Mouse (Mus musculus) limb, embryonic 15.5 days (tissue): ENCODE measurements at regions not wholly inside any gene's neighbourhood (a gene's known extent, or its start where the extent isn't known, plus 50 kb on each side); places are given as distances from the start of the nearest gene placed in this dataset.
A peak's percentile ranks its signal among the peaks of the same experiment; 100 is the strongest.

Experiments used
- ATAC-seq: fragments of 200-750 bp; cut with Nextera tagmentation; 2 replicates; pipeline ENCODE4 v1.8.0; 2017; ENCODE audit warnings: low read depth, moderate TSS enrichment; ENCODE audit not compliant: insufficient number of reproducible peaks, low FRiP score, low TSS enrichment
- H3K27ac ChIP-seq: fragments of 300-500 bp; sonication (generic); 2 replicates; pipeline ENCODE4 v1.5.1; 2015; ENCODE audit warnings: moderate library complexity, mild to moderate bottlenecking, inconsistent platforms
- H3K27me3 ChIP-seq: fragments of 300-500 bp; sonication (generic); 2 replicates; pipeline ENCODE4 v1.6.1; 2015; ENCODE audit warnings: inconsistent platforms
- H3K36me3 ChIP-seq: fragments of 300-500 bp; sonication (generic); 2 replicates; pipeline ENCODE4 v1.6.1; 2015; ENCODE audit warnings: inconsistent platforms
- H3K4me1 ChIP-seq: fragments of 300-500 bp; sonication (generic); 2 replicates; pipeline ENCODE4 v1.6.1; 2015; ENCODE audit warnings: inconsistent platforms
- H3K4me2 ChIP-seq: fragments of 300-500 bp; sonication (generic); 2 replicates; pipeline ENCODE4 v1.6.1; 2015; ENCODE audit warnings: mild to moderate bottlenecking, inconsistent platforms
- H3K4me3 ChIP-seq: fragments of 300-500 bp; sonication (generic); 2 replicates; pipeline ENCODE4 v1.5.1; 2015; ENCODE audit warnings: mild to moderate bottlenecking, inconsistent platforms
- H3K9ac ChIP-seq: fragments of 300-500 bp; sonication (generic); 2 replicates; pipeline ENCODE4 v1.6.1; 2015; ENCODE audit warnings: inconsistent platforms
- H3K9me3 ChIP-seq: fragments of 300-500 bp; sonication (generic); 2 replicates; pipeline ENCODE4 v1.6.1; 2016; ENCODE audit warnings: inconsistent platforms
- WGBS: fragments of 180-500 bp; shearing (Covaris S2); methylation state at CpG from one replicate; pipeline ENCODE4 v1.1.7; 2015; 5-methylcytosine and 5-hydroxymethylcytosine counted together

DNA sequence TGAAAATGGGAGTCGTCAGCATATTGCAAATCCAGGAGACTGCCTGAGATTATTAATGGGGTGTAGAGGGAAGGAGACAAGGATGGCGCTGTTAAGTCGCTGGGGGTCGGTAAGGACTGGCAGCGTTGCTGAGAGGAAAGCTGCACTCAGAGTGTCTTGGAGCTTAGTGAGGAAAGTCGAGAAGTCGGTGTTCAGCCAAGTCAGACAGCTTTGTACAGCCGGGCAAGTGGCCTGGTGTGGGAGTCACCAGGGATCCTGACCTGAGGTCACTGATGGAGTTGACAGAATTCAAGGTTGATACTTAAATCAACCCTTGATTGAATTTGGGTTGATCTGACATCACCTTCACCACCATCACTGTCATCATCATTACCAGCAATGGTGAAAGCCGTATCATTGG is 175.3 kb downstream of the Slc30a10 start:
- Histone ChIP-seq H3K36me3 (no peaks in the 10 kb centered on the region), H3K9me3 (no peaks in the 10 kb centered on the region), H3K27me3 (no peaks in the 10 kb centered on the region), H3K27ac (no peak overlapping the region), H3K4me2 (no peak overlapping the region), H3K9ac (no peak overlapping the region), H3K4me3 (no peak overlapping the region), H3K4me1 (no peaks in the 10 kb centered on the region)
- 87% methylated on average over 9 of the region's 9 CpGs for WGBS
- ATAC-seq: no peak

DNA sequence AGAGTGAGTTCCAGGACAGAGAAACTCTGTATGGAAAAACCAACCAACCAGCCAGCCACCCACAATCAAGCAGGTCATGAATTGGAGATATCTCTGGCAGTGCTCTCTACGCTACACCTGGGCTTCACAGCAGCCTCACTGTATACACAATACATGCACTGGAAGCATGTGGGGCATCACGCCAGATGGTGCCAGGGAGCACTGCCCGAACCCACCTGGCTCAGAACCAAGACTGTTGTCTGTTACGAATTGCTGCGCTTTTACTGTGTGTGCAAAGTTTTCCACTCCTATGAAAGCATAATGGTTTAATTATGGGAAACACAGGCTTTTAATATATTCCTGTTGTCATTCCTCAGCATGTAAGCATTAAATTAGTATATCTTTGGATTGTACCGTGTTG is 184.0 kb downstream of the Slc30a10 start:
- Histone ChIP-seq H3K4me3 (no peak overlapping the region), H3K36me3 (no peaks in the 10 kb centered on the region), H3K27ac (no peak overlapping the region), H3K9me3 (no peaks in the 10 kb centered on the region), H3K4me1 (0 out of 2 replicates have a peak, but pooled peaks cover 2% of the 10 kb centered on the region), H3K4me2 (no peak overlapping the region), H3K27me3 (no peaks in the 10 kb centered on the region), H3K9ac (no peak overlapping the region)
- WGBS: 56% methylated on average over 6 of the region's 6 CpGs
- no peak for ATAC-seq

DNA sequence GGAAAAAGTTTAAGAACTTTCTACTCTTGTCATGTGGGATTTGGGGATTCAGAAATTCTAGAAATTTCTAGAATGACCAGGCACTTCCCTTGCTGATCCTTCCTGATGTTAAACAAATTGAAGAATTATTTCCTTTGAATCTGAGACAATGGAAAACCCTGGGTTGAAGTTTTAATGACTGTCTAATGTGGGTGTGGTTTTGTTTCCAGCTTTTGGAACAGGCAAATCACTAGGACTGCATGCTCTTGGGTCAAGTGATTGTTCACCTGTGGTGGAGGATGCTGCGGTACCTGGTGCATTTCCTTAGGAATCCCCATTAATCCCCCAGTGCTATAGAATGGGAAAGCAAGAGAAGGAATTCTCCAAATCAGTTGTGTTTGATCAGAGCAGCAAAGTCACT is 184.8 kb downstream of the Slc30a10 start:
- WGBS: 89% methylated on average over 1 of the region's 1 CpGs
- Histone ChIP-seq H3K4me1 (peaks cover 9% of the 10 kb centered on the region; the same call in 1 of the 2 replicates), H3K27me3 (no peaks in the 10 kb centered on the region), H3K27ac (no peak overlapping the region), H3K9me3 (no peaks in the 10 kb centered on the region), H3K36me3 (no peaks in the 10 kb centered on the region), H3K9ac (no peak overlapping the region), H3K4me3 (no peak overlapping the region), H3K4me2 (no peak overlapping the region)
- ATAC-seq: no peak

DNA sequence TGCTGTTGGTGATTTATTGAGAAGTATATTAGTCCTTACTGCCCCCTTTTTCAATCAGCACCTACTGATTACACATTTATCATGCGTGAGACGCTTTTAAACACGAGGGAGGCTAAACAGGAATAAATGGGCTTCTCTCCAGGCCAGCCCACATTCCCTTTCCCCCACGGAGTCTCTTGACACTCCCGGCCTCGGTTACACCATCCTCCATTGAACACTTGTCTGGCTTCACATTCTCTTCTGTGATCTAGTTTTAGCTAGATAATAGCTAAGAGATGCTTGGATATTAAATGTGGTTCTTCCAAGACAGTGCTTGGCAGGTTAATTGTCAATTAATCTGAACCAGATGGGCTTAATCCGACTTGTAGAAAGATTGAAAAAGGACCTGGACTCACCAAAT is 189.4 kb downstream of the Slc30a10 start:
- ATAC-seq: no peak
- H3K4me3 ChIP-seq: no peak overlapping the region
- no peak overlapping the region for H3K27ac ChIP-seq
- no peak overlapping the region for H3K9ac ChIP-seq
- no peak overlapping the region for H3K4me2 ChIP-seq
- H3K27me3 ChIP-seq: no peaks in the 10 kb centered on the region
- H3K4me1 ChIP-seq: peaks cover 7% of the 10 kb centered on the region; the same call in 1 of the 2 replicates
- WGBS: 37% methylated on average over 7 of the region's 7 CpGs
- H3K9me3 ChIP-seq: no peaks in the 10 kb centered on the region
- H3K36me3 ChIP-seq: no peaks in the 10 kb centered on the region

DNA sequence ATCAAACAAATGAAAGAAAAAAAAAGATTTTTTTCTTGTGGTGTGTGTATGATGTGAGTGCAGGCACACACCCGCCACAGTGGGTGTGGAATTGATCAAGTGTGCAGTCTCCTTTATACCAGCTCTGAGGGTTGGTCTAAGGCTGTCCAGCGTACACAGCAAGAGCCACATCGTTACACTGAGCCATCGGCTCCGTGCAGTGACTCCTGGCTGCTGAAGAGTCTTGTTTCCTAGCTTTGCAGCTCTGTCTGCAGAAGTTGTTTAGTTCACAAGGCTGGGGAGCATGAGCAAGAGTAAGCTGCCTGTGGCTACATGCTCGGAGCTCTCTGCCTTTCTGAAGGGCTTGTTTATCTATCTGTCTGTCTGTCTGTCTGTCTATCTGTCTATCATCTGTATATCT is 193.5 kb downstream of the Slc30a10 start:
- Histone ChIP-seq H3K4me1 (peaks cover 7% of the 10 kb centered on the region; the same call in 1 of the 2 replicates), H3K4me3 (no peak overlapping the region), H3K9ac (no peak overlapping the region), H3K36me3 (no peaks in the 10 kb centered on the region), H3K27me3 (no peaks in the 10 kb centered on the region), H3K4me2 (no peak overlapping the region), H3K9me3 (no peaks in the 10 kb centered on the region), H3K27ac (no peak overlapping the region)
- 70% methylated on average over 6 of the region's 6 CpGs for WGBS
- no peak for ATAC-seq

DNA sequence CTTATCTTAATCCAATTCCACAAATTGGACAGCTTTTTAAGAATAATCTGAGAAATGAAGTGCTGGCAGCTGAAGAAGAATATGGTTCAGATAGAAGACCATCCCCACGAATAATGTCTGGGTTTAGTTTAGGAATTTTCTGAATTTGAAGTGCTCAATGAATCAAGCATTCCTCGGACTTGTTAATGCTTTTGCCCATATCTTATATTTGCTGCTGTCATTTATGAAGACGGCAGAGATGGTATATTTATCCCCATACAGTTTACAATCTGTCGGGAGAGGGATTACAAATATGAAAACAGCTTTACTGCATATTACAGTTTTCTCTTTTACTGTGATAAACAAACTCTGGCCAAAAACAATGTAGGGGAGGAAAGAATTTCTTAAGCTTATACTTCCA is 194.3 kb downstream of the Slc30a10 start:
- no peak overlapping the region for H3K9ac ChIP-seq
- no peaks in the 10 kb centered on the region for H3K36me3 ChIP-seq
- ATAC-seq: no peak
- H3K4me2 ChIP-seq: no peak overlapping the region
- 77% methylated on average over 4 of the region's 4 CpGs for WGBS
- H3K4me1 ChIP-seq: peaks cover 5% of the 10 kb centered on the region; the same call in 1 of the 2 replicates
- H3K27ac ChIP-seq: no peak overlapping the region
- H3K4me3 ChIP-seq: no peak overlapping the region
- no peaks in the 10 kb centered on the region for H3K9me3 ChIP-seq
- H3K27me3 ChIP-seq: no peaks in the 10 kb centered on the region

DNA sequence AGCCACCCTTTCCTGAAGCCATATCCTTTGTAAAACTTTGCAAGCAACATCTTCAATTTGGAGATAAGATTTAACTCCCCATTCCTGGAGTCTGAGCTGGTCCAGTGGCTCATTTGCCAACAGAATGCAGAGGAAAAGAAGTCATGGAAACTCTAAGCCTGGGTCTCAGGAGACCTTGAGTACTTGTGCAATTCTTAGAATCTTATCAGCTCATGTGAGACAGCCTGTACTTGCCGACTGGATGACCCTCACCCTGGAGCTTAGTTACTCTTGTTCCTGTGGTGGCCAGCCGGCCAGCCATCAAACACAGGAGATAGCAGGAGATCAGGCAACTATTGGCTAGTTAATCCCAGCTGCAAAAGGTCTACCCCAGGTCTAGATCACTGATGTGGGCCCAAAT is 196.3 kb downstream of the Slc30a10 start:
- H3K36me3 ChIP-seq: no peaks in the 10 kb centered on the region
- ATAC-seq: no peak
- no peak overlapping the region for H3K27ac ChIP-seq
- no peaks in the 10 kb centered on the region for H3K9me3 ChIP-seq
- H3K4me3 ChIP-seq: no peak overlapping the region
- H3K4me1 ChIP-seq: no peaks in the 10 kb centered on the region
- WGBS: 70% methylated on average over 2 of the region's 2 CpGs
- H3K4me2 ChIP-seq: no peak overlapping the region
- no peaks in the 10 kb centered on the region for H3K27me3 ChIP-seq
- no peak overlapping the region for H3K9ac ChIP-seq

DNA sequence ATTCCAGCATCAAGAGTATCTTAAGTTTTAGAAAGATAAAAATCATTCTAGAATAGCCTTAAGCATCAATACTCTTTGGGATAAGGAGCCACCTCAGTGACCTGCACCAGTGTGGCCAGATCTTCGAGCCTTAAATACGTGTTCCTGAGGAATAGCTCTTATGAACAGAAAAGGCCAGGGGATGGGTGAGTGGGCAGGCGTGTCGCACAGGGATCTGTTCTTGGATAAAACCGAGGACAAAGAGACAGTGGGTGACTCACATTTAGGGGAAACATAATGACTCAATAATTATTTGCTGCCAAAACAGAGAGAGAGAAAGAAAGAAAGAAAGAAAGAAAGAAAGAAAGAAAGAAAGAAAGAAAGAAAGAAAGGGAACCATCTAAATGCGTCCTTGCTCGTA is 200.4 kb downstream of the Slc30a10 start:
- WGBS: 94% methylated on average over 7 of the region's 7 CpGs
- no peaks in the 10 kb centered on the region for H3K4me1 ChIP-seq
- no peaks in the 10 kb centered on the region for H3K27me3 ChIP-seq
- no peak overlapping the region for H3K9ac ChIP-seq
- no peaks in the 10 kb centered on the region for H3K9me3 ChIP-seq
- no peak for ATAC-seq
- H3K27ac ChIP-seq: no peak overlapping the region
- H3K36me3 ChIP-seq: no peaks in the 10 kb centered on the region
- H3K4me3 ChIP-seq: no peak overlapping the region
- no peak overlapping the region for H3K4me2 ChIP-seq

DNA sequence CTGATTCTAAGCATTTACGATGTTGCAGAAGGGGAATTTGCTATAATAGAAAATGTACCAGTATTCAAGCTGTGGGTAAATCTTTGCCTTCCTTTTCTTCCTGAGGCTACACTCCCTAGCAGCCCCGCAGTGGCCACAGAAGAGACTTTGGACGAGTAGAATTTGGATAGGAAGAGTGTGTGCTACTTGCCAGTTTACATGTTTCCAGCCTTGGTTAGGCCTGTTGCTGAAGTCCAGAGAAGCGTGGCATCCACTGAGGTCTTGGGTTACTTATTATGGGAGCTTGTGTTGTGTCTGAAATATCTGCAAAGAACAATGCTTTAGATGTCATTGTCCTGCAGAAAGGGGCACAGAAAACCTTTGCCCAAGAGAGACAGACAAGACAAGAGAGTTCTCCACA is 200.8 kb downstream of the Slc30a10 start:
- H3K27ac ChIP-seq: no peak overlapping the region
- H3K9me3 ChIP-seq: no peaks in the 10 kb centered on the region
- no peak overlapping the region for H3K4me2 ChIP-seq
- 87% methylated on average over 4 of the region's 4 CpGs for WGBS
- H3K4me3 ChIP-seq: no peak overlapping the region
- H3K4me1 ChIP-seq: no peaks in the 10 kb centered on the region
- H3K27me3 ChIP-seq: no peaks in the 10 kb centered on the region
- no peaks in the 10 kb centered on the region for H3K36me3 ChIP-seq
- H3K9ac ChIP-seq: no peak overlapping the region
- ATAC-seq: no peak

DNA sequence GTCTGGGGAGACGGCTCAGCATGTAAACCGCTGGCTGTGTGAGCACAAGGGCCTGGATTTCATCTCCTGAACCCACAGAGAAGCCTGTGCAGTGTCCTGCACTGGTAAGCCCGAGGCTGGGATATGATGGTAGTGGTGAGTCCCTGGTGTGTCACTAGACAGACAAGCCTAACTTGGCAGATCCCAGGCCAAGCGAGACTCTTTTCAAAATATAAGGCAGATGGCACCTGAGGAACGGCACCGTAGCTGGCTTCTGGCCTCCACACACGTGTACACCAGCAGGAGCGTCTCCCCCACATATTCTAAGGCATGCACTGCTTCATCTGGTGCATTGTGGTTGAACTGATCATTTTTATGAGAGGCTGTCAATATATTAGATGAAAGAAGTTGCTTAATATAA is 202.6 kb downstream of the Slc30a10 start:
- H3K27ac ChIP-seq: no peak overlapping the region
- no peaks in the 10 kb centered on the region for H3K9me3 ChIP-seq
- no peaks in the 10 kb centered on the region for H3K36me3 ChIP-seq
- H3K4me1 ChIP-seq: no peaks in the 10 kb centered on the region
- WGBS: 67% methylated on average over 8 of the region's 8 CpGs
- no peak overlapping the region for H3K4me2 ChIP-seq
- ATAC-seq: no peak
- no peaks in the 10 kb centered on the region for H3K27me3 ChIP-seq
- H3K9ac ChIP-seq: no peak overlapping the region
- H3K4me3 ChIP-seq: no peak overlapping the region

DNA sequence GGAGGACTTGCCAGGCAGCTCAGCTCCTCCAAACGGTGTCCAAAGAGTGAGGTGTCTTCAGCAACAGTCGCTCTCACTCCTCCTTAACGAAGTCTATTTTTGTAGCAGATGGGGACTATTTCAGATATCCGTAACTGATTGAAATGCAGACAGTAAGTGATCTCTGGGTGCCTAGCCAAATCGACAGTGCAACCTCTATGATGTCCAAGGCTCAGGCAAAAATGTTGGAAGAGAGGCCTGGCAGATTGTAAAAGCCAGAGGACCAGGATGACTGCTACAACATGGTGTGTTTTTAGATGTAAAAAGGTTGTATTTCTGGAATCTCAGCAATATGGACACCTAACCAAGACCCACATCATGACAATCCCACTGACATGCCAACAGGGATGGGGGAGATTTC is 204.8 kb downstream of the Slc30a10 start:
- Histone ChIP-seq H3K4me1 (no peaks in the 10 kb centered on the region), H3K9ac (no peak overlapping the region), H3K27me3 (no peaks in the 10 kb centered on the region), H3K4me2 (no peak overlapping the region), H3K9me3 (no peaks in the 10 kb centered on the region), H3K27ac (no peak overlapping the region), H3K36me3 (no peaks in the 10 kb centered on the region), H3K4me3 (no peak overlapping the region)
- ATAC-seq: no peak
- WGBS: 75% methylated on average over 5 of the region's 5 CpGs

DNA sequence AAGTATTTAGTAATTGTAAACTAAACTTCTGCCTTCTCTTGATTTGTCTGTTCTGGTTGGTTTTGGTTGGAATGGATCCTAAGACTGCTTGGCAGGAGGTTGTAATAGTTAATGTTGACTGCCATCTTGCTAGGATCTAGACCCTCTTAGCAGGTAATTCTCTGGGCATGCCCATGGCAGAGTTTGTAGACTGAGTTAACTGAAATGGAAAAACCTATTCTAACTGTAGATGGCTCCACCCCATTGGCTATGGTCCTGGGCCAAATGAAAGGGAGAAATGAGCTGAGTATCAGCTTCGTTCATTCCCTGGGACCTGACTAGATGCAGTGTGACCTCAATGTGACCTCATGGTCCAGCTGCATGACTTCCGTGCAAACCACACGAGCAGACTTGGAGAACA is 207.7 kb downstream of the Slc30a10 start:
- Histone ChIP-seq H3K4me3 (no peak overlapping the region), H3K4me2 (no peak overlapping the region), H3K4me1 (peaks cover 8% of the 10 kb centered on the region; the same call in 1 of the 2 replicates), H3K27me3 (no peaks in the 10 kb centered on the region), H3K9ac (no peak overlapping the region), H3K27ac (no peak overlapping the region), H3K36me3 (no peaks in the 10 kb centered on the region), H3K9me3 (no peaks in the 10 kb centered on the region)
- 73% methylated on average over 3 of the region's 3 CpGs for WGBS
- ATAC-seq: no peak

DNA sequence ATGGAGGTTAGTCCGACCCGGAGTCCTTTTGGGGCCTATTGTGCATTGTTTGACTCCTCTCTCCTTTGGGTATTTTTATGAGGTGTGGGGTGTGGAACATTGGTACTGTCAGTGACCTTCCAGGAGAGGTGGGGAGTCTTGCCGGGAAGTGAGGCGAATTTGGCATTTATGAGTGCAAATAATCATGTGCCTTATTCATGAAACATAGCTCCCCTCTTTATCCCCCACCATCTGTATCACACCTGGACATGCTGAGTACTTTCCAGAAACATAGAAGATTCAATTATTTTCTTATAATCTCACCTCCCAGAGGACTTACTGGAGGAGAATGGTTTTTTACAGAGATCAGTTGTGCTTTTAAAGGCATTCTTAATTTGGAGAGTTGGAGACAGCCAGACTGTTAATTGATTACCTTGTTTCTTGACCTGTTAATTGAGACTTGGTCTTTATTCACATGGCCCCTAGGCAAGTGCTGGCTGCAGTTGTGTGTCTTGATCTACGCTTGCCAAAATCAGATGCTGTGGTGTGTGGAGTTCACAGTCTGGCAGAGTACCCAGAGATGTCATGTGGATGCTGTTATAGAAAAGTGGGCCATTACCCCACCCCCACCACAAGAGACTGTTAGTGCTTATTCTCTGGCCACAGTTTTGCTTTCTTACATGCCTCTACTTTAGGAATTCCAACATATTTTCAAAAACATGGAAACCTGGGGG is 215.5 kb downstream of the Slc30a10 start:
- Histone ChIP-seq H3K9me3 (no peaks in the 10 kb centered on the region), H3K27ac (peak overlapping the region; percentile 35; the same call in 1 of the 2 replicates), H3K9ac (no peak overlapping the region), H3K36me3 (no peaks in the 10 kb centered on the region), H3K4me3 (no peak overlapping the region), H3K4me2 (no peak overlapping the region), H3K27me3 (no peaks in the 10 kb centered on the region), H3K4me1 (peaks cover 22% of the 10 kb centered on the region)
- ATAC-seq: peak; percentile 61; the same call in 1 of the 2 replicates
- WGBS: 33% methylated on average over 5 of the region's 5 CpGs
